Mouse (Mus musculus) cerebral cortex, adult 2 months (tissue): ENCODE results near the gene Adamtsl4.

ENCODE experiments used
- WGBS: fragments of 180-500 bp; shearing (Covaris S2); methylation state at CpG from one replicate; pipeline ENCODE4 v1.1.7; 2018; 5-methylcytosine and 5-hydroxymethylcytosine counted together

Gene Adamtsl4

DNA sequence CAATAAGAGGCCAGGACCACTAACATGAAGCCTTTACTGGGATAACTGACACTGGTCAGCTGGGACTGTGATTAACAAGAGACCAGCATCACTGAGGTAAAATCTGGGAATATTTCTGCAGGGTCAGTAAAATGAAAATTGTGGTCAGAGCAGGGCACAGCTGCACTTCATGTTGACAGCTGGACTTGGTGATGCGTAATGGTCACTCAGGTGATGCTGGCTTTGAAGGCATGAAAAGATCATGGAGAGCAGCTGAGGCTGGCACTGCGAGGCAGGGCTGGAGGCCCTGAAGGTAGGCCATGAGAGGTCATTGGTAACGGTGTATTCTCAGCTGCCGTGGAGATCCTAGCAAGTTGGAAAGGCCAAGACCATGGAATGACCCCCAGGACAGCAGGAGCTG lies 10.6 kb upstream of the Adamtsl4 start:
- WGBS = 97% methylated on average over 4 of the region's 4 CpGs

DNA sequence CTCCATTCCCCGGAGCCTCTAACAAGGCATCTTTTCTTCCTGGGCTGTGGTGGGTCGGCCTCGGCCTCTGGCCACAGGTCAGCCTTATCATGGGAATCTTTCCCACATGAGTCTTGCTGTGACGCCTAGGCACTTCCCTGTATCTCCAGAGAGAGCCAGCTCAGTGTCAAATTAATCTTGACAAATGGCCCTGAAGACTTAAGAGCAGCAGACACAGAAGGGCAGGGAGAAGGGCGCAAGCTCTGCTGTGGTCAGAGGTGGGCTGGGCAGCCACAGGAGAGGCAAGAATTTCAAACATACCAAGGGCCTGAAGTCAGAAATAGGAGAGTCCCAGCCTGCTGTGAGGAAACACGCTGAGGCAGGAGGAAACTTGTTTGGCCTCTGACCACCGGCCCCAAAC lies 8.6 kb upstream of the Adamtsl4 start:
- WGBS = 73% methylated on average over 7 of the region's 7 CpGs

DNA sequence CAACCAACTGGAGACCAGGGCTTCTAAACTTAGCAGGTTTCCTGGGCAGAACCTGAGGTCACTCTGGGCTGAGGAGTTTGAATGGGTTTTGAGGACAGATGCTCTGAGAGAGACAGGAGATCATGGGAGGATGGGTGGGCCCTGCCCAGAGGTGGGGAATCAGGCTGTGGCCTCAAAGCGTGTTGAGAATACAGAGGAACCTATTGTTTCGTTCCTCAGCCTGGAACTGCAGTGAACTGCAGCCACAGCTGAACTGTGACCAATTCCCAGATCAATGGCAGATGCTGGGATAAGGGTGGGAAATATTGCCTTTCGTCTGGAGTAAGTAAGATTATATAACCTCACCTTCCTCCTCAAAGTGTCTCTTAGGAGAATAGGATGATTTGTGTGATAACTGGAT lies 8.1 kb upstream of the Adamtsl4 start:
- WGBS = 78% methylated on average over 3 of the region's 3 CpGs

DNA sequence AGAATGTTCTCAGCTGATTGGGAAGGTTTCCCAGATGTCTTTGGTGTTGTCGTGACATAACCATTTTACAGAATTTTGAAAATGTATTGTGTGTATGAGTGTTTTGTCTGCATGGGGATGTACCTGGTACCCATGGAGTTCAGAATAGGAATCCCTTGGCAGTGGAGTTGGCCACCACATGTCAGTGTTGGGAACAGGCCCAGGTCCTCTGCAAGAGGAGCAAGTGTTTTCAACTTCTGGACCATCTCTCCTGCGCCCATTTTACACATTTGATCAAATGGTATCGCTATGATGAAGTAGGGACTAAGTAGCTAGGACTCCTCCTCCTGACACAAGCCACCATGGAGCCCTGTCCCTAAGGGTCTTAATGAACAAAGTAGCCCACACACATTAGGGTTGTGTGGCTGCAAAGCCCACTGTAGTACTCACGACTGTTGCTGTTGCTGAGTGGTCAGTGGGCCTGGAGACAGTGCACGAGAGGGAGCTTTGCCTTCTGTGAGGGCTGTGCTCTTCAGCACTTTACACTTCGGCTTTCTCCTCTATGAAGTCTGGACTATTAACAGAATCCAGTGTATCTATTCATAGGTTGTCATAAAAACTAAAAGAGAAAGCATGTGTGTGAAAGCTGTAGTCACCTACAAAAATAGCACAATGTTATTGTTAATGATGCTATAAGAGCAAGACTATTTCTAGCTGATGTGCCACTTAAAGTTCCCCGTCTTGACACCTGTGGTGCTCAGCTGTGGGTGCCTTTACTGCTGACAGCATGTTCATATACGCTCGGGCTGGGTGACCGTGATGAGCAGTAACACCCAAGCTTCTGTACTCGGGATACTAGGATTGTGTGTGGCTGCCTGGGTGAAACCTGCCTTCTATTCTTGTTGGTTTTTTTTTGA lies 7.3 kb upstream of the Adamtsl4 start:
- WGBS = 58% methylated on average over 11 of the region's 11 CpGs

DNA sequence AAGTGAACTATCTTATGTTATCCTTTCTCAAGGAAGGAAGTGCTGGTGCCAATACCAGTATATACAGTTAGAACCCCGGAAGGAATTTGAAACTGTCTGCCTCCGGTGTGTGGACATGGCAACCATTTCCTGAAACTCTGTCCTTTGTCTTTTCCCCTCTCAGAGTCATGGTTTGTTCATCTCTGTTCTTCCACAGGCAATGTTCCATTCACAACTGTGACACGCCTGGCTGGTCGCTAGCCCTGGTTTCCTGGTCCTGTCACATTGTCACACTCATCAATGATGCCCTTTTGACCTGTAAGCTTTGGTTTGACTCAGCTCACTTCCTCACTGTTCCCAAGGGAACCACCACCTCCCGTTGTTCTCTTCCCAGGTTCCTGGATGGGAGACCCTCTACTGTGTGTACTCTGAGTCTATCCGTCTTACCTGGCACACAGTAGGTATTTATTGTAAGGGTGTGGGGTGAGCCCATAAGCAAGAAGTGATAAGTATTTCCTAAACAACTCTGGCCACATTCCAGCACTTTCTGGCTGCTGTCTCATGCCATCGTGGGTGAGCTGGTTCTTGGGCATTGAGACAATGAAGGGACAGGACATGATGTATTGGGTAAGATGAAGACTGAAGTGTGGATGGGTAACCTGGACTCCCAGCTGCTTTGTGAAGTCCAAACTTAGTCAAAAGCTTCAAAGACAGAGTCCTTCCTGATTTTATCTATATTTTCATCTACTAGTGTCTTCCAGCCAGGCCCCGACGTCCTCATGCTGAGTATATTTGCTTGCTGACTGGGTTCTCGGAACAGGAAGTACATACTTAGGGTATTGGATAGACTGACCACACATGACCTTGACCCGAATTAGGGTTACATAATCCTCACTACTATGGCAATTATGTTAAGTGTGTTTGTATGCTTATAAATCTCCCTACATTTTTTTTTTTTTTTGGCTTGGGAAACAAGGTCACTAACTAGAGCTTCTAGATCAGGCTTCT lies 6.4 kb upstream of the Adamtsl4 start:
- WGBS = 69% methylated on average over 11 of the region's 11 CpGs

DNA sequence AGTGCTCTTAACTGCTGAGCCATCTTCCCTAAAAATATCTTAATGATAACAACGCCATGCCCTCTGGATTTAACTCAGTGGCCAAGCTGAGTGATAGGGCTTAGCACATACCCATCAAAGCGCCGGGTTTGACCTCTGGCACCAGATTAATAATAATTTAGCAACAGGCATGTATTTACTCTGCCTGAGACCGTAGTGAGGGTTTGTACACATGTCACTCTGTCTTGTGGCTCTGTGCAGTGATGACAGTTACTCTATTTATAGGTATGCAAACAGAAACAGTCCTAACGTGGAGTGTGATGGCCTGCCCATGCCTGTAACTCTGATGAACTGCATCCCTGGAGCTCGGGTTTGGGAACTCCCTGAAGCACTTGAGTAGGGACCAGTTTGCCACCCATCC lies 5.0 kb upstream of the Adamtsl4 start:
- WGBS = 86% methylated on average over 6 of the region's 6 CpGs

DNA sequence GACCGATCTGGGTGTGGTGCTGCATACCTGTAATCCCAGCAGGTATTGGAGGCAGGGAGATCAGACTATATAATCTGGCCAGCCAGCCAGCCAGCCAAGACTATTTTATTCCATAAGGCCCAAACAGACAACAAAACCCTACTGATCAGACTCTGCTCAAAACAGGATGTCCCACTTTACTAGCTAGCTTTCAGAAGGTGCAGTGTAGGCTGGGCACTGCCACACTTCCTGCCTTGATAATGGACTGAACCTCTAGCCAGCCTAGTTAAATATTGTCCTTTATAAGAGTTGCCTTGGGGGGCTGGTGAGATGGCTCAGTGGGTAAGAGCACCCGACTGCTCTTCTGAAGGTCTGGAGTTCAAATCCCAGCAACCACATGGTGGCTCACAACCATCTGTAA lies 2.8 kb upstream of the Adamtsl4 start:
- 91% methylated on average over 2 of the region's 2 CpGs for WGBS

DNA sequence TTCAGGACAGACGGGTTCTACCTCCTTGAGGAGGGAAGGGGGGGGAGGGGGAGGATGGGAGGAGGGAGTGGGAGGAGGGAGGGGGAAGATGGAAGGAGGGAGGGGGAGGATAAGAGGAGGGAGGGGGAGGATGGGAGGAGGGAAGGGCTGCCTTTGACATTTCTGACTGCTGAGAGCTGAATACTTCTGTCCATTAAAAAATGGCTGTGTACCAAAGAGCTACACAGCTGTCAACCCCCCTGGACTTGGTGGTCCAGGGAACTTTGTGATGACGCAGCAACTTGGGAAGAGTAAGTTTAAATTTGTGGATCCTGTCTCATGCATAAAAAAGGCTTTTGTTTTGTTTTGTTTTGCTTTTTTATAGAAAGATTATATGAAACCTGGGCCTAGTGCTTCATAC lies 2.2 kb upstream of the Adamtsl4 start:
- WGBS = 67% methylated on average over 2 of the region's 2 CpGs

DNA sequence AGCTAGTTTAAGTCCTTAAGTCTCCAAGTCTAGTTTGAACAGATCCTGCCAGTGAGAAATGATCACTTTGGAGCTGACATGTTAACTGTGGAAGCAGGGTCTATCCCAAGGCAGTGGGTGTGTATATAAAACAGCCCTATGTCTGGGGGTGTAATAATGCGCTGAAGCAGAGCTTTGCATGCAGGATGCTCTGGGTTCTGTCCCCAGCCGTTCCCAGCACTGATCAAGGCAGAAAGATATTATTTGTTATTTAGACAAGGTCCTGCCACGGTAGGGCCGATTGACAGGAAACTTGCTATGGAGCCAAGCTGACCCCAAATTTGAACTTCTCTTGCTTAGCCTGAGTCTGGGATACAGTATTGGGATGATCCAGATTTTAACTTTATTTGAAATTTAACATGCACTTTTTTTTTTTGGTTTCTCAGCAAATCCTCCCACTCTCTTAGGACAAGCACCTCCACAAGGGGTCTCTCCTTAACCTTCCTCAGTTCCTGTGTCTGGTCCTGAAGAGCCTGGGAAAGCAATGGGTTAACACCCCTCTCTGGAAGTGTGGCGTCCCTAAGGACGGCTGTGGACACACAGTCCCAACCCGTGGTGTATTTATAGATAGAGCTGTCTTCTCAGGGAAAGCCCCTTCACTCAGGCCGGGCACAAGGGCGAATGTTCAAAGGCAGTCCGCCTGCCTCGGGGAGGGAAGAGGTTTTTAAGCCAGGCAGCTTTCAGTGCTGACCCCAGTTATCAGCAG lies 1.6 kb upstream of the Adamtsl4 start:
- WGBS = 63% methylated on average over 11 of the region's 11 CpGs

DNA sequence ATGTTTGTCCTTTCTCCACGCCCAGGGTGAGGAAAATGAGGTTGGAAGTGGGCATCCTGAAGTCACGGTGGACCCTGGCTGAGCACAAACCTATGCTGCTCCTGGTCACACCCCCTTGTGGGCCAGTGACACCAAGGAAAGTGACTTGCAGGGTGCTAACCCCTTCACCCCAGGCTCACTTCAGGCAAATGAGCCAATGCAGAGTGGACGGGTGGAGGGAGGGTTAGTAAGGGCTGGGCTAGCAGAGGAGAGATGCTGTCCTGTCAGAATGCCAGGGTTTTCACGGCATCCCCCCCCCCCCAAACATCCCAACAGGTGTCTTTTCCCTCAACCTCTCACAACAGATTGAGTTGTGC lies 571 bp downstream of the Adamtsl4 start:
- 20% methylated on average over 4 of the region's 4 CpGs for WGBS

DNA sequence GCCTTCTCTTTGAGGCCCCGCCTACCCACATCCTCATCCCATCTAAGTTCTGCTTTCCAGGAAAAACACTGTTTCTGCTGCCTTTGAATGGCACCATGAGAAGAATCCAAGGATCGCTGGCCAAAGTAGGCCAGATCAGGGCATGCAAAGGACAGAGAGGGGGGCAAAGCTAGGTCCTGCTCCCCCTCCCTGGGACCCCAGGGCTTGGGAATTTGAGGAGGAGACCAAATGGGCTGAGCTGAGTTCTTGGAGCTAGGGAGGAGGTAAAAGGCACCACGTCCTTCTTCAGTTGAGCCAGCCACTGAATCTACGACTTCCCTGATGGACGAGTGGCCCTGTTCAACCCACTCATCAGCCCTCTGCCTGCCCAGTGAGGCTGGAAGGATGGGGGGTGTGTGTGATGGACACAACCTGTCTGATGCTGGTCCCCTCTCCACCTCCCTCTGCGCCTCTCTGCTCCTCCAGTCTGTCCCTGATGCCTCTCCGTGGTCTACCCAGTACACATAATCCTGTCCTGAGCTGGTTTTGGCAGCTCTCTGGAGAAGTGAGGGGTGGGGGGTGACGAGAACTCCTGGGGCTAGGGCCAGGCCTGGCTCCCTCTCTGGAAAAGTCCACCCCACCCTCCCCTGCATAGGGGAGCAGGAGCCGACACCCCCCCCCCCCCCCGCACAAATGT lies 1.1 kb downstream of the Adamtsl4 start:
- WGBS = 51% methylated on average over 10 of the region's 10 CpGs

DNA sequence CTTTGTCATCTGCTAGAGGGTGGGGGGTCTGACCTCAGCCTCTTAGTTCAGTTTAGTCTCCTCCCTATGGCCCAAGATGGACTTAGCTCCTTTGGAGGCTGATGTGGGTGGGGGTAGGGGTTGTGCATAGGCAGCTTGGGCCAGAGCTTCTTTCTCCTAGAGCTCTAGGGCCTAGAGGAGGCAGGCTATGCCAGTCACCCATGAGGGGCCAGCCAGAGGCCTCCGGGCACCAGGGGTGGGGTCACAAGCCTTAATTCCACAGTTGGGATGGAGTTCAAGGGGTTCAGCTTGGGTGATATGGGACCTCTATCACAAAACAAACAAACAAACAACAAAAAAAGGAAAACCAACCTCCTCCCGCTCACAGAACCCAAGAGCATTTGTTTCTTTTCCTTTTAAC lies 2.0 kb downstream of the Adamtsl4 start:
- 77% methylated on average over 2 of the region's 2 CpGs for WGBS

DNA sequence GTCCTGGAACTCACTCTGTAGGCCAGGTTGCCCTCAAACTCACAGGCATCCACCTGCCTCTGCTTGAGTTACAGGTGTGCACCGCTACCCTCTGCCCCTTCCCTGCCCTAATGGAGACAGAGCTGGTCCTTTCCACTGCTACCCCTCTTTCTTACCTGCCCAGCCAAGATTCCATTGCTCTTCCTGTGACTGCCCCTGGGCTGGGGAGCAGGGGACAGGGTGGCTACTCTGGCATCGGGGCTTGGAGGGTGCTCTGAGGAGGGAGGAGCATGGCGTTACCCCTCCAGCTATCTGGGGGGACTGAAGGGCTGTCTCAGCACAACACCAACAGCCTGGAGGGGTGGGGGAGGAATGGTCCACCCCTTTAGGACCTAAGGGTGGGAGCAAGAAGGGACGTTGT lies 2.4 kb downstream of the Adamtsl4 start:
- WGBS = 84% methylated on average over 4 of the region's 4 CpGs

DNA sequence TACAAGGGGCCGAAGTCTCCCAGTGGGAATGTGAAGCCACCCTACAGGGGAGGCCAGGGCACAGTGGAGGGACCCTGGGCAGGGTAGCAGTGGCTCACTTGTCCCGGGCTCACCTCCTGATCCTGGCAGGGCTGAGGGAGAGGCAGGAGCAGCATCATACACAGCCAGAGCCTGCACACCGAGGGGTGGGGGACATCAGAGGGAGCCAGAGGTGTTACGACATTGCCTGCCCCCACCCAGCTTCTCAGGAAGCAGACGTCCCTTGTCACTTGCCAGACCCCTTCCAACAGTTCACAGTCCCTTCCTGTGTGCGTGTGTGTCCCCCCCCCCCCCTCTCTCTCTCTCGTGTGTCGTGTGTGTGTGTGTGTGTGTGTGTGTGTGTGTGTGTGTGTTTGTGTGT lies 2.9 kb downstream of the Adamtsl4 start:
- 62% methylated on average over 8 of the region's 8 CpGs for WGBS

DNA sequence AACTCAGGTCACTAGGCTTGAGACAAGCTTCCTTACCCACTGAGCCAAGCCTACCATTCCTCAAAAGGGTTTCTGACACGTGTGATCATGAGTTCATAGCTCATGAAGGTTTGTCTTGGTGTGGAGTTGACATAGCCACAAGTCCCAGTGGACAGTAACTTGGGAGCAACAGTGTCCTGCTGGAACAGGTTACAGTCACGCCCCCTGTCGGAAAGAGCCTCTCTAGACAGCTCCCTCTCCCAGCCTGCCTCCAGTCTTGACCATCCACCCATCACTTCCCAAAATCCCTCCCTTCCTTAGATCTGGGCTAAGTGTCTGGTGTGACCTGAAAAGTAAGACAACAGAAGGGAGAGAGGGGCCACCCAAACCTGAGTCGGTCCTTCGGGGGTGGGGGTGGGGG lies 4.8 kb downstream of the Adamtsl4 start:
- 79% methylated on average over 5 of the region's 5 CpGs for WGBS

DNA sequence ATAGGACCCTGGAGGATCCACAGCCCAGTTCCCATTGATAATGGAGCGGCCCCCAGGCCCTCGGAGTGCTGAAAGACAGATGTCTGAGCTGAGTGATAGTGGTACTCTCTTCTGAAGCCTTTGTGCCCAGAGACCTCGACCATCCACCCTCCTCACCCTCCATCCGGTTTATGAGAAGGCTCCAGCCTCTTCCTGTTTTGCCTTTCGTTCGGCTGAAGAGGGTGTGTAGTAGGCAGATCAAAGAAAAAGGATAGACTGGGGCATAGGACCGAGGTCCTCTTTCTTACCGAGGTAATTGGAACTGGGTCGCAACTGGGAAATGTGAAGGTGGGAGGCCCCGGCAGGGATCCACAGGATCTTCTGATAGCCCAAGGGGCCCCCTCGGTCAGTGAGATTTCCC lies 6.4 kb downstream of the Adamtsl4 start:
- 71% methylated on average over 11 of the region's 11 CpGs for WGBS

DNA sequence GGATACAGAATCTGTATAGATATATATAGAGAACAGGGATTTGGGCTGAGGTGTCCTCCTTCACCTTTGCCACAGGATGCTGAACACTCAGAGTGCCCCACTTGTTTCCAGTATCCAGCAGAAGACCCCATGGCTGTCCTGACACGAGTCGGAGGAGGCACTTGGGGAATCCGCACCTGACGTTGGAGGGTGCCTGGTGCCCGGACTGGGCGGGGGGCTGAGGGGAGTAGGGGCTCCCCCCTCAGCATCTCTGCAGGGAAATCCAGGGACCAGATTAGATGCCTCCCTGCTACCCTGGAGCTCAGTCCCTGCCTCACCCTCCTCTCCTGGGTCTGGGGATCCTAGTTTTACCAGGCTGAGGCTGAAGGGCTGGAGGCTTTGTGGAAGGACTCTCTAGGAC lies 7.0 kb downstream of the Adamtsl4 start:
- 90% methylated on average over 6 of the region's 6 CpGs for WGBS

DNA sequence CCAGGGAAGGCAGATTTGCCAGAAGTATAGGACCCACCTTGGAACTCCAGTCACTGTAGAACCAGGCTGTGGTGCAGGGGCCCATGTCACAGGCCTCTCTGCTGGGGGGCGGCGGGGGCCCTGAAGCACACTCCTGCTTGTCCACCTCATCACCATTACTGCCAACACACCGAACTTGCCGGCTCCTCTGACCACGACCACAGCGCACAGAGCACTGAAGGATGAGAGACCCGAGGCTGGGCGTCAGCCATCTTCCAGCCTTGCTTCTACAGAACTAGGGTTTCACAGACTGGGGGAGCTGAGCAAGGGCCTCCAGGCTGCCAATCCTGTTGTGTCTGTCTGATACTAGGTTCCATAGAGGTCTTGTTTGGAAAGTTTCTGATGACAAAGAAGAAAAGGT lies 8.2 kb downstream of the Adamtsl4 start:
- 93% methylated on average over 8 of the region's 8 CpGs for WGBS

DNA sequence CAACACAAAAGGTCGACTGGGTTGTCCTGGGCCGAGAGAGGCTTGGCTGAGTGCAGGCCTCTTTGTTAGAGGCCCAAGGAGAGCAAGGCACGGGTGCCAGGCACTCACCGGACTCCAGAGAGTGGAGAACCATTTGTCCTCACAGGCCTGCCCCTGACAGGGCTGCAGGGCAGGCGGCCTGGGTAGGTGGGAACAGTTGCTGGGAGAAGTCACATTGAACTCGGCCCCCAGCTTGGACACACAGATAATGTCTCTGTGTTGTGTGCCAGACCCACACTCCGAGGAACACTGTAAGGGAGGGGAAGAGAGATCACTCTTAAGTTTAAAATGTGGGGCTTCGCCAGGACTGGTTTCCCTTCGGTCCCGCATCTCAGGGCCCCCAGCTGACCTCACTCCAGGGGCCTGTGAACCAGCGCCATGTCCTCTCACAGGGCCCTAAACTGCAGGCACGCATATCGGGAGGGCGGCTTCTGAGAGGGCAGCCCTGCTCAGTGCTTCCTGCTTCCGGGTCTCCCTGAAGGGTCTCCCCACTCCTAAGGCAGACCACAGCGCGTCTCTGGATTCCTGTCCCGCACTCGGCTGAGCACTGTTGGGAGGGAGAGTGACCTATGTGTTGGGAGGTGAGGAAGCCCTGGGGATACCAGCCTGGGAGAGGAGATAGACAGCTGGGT lies 10.2 kb downstream of the Adamtsl4 start:
- WGBS = 83% methylated on average over 19 of the region's 19 CpGs

DNA sequence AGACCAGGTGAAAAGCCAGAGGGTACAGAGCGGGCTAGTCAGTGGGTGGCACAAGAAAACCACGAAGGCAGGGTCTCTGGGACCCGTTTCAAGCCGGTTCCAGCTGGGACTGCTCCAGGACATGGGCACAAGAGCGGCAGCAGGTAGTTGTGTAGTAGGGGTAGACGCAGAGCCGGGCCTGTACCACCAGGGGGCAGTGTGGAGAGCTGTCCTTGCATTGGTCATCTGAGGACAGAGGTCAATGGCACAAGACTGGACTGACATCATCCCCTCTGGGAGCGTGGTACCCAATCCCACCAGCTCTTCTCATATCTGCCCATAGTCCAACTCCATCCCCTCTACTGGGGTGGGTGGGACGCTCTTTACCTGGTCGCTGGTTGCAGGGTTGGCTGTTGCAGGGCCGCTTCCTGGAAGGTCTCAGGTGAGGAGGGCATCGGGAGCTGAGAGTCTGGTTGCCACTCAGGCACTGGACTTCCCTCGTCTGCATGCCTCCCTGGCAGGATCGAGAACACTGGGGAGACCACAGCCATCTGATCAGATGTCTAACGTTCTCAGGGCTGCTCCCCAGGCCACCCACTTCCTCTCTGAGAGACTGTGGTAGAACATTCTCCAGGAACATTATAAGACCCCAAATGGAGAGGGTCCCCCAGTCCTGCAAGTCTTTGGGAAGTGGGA lies 10.8 kb downstream of the Adamtsl4 start:
- 60% methylated on average over 15 of the region's 15 CpGs for WGBS
